Mouse (Mus musculus) E14TG2a.4 (cell line): ENCODE results near the gene Kdelc2.

Source experiments
- H3K27me3 ChIP-seq: 2 replicates; pipeline ENCODE4 v1.6.1; 2014; ENCODE audit warnings: low read length, control low read depth; ENCODE audit not compliant: insufficient read depth
- H3K36me3 ChIP-seq: 2 replicates; pipeline ENCODE4 v1.6.1; 2014; ENCODE audit warnings: low read length, control low read depth; ENCODE audit not compliant: insufficient read depth
- H3K4me1 ChIP-seq: replicated peaks from 2 replicates; pipeline ENCODE4 v1.6.1; 2014; ENCODE audit warnings: low read depth, low read length, control low read depth
- H3K4me3 ChIP-seq: replicated peaks from 2 replicates; pipeline ENCODE4 v1.5.1; 2014; ENCODE audit warnings: mild to moderate bottlenecking, low read length
- H3K9me3 ChIP-seq: 2 replicates; pipeline ENCODE4 v1.6.1; 2014; ENCODE audit warnings: low read length, control low read depth
- CTCF ChIP-seq: conservative IDR thresholded peaks from 2 replicates; pipeline ENCODE4 v1.5.1; 2014; ENCODE audit warnings: low read length
- NANOG ChIP-seq: IDR thresholded peaks from 2 replicates; pipeline ENCODE4 v1.6.1; 2014; ENCODE audit warnings: borderline replicate concordance, low read length, mixed read lengths
- POU5F1 ChIP-seq: IDR thresholded peaks from 2 replicates; pipeline ENCODE4 v1.6.1; 2014; ENCODE audit warnings: low read length, borderline replicate concordance

Gene Kdelc2

GRCm38 (mm10) chr9:53377597-53377996 lies 6.2 kb upstream of the Kdelc2 start:
- no peaks in the 10 kb centered on the region for H3K36me3 ChIP-seq
- TF ChIP-seq CTCF (no peak), POU5F1 (no peak), NANOG (no peak)
- H3K4me3 ChIP-seq = no peak overlapping the region
- H3K4me1 ChIP-seq = peaks cover 5% of the 10 kb centered on the region; the same call in 1 of the 2 replicates
- peaks cover 24% of the 10 kb centered on the region for H3K27me3 ChIP-seq
- no peaks in the 10 kb centered on the region for H3K9me3 ChIP-seq

GRCm38 (mm10) chr9:53378171-53378570 lies 5.7 kb upstream of the Kdelc2 start:
- peaks cover 5% of the 10 kb centered on the region; the same call in 1 of the 2 replicates for H3K4me1 ChIP-seq
- H3K4me3 ChIP-seq = no peak overlapping the region
- H3K36me3 ChIP-seq = no peaks in the 10 kb centered on the region
- H3K9me3 ChIP-seq = no peaks in the 10 kb centered on the region
- peaks cover 28% of the 10 kb centered on the region for H3K27me3 ChIP-seq
- no peak for TF ChIP-seq POU5F1
- no peak for TF ChIP-seq NANOG
- no peak for TF ChIP-seq CTCF

GRCm38 (mm10) chr9:53380595-53380994 lies 3.2 kb upstream of the Kdelc2 start:
- H3K9me3 ChIP-seq = no peaks in the 10 kb centered on the region
- TF ChIP-seq CTCF = no peak
- no peak for TF ChIP-seq POU5F1
- TF ChIP-seq NANOG = no peak
- peaks cover 13% of the 10 kb centered on the region for H3K4me1 ChIP-seq
- no peak overlapping the region for H3K4me3 ChIP-seq
- peaks cover 14% of the 10 kb centered on the region for H3K27me3 ChIP-seq
- no peaks in the 10 kb centered on the region for H3K36me3 ChIP-seq

- peaks cover 14% of the 10 kb centered on the region for H3K27me3 ChIP-seq
- H3K9me3 ChIP-seq = no peaks in the 10 kb centered on the region
- TF ChIP-seq POU5F1 = no peak
- H3K4me1 ChIP-seq = peaks cover 17% of the 10 kb centered on the region
- no peak overlapping the region for H3K4me3 ChIP-seq
- H3K36me3 ChIP-seq = no peaks in the 10 kb centered on the region
Observed at GRCm38 (mm10) chr9:53381113-53381615, 2.7 kb upstream of the Kdelc2 start.

- TF ChIP-seq NANOG (no peak), POU5F1 (no peak), CTCF (no peak)
- peak overlapping the region; percentile 89 for H3K4me3 ChIP-seq
- peaks cover 17% of the 10 kb centered on the region for H3K4me1 ChIP-seq
- H3K9me3 ChIP-seq = no peaks in the 10 kb centered on the region
- H3K36me3 ChIP-seq = 0 out of 2 replicates have a peak, but pooled peaks cover 5% of the 10 kb centered on the region
- H3K27me3 ChIP-seq = peaks cover 10% of the 10 kb centered on the region
Observed at GRCm38 (mm10) chr9:53384873-53385272, 1.0 kb downstream of the Kdelc2 start.

- peaks cover 9% of the 10 kb centered on the region for H3K27me3 ChIP-seq
- no peak for TF ChIP-seq POU5F1
- no peak for TF ChIP-seq NANOG
- TF ChIP-seq CTCF = no peak
- H3K4me3 ChIP-seq = no peak overlapping the region
- H3K36me3 ChIP-seq = 0 out of 2 replicates have a peak, but pooled peaks cover 5% of the 10 kb centered on the region
- H3K9me3 ChIP-seq = no peaks in the 10 kb centered on the region
- H3K4me1 ChIP-seq = peaks cover 12% of the 10 kb centered on the region
Observed at GRCm38 (mm10) chr9:53387431-53387830, 3.6 kb downstream of the Kdelc2 start.

- Histone ChIP-seq H3K4me1 (peaks cover 12% of the 10 kb centered on the region), H3K4me3 (no peak overlapping the region), H3K27me3 (no peaks in the 10 kb centered on the region), H3K36me3 (0 out of 2 replicates have a peak, but pooled peaks cover 5% of the 10 kb centered on the region), H3K9me3 (no peaks in the 10 kb centered on the region)
- TF ChIP-seq CTCF = no peak
- no peak for TF ChIP-seq NANOG
- no peak for TF ChIP-seq POU5F1
Observed at GRCm38 (mm10) chr9:53389109-53389508, 5.3 kb downstream of the Kdelc2 start.

- Histone ChIP-seq H3K36me3 (0 out of 2 replicates have a peak, but pooled peaks cover 5% of the 10 kb centered on the region), H3K27me3 (no peaks in the 10 kb centered on the region), H3K4me3 (no peak overlapping the region), H3K9me3 (no peaks in the 10 kb centered on the region), H3K4me1 (peaks cover 9% of the 10 kb centered on the region)
- TF ChIP-seq NANOG = no peak
- TF ChIP-seq POU5F1 = no peak
- no peak for TF ChIP-seq CTCF
Observed at GRCm38 (mm10) chr9:53390136-53390535, 6.3 kb downstream of the Kdelc2 start.
